Mouse (Mus musculus) left cerebral cortex, postnatal 4 days (tissue): ENCODE data around the gene Map7d2. TPM values are rescaled to one million over a fixed set of nuclear protein-coding genes. Genes with fewer than 3 reads are reported as not detected.

Source experiments
- DNase-seq: peaks from one replicate; pipeline ENCODE4 v3.0.0-alpha.2; 2022
- intact Hi-C: fragments of 180-260 bp; cut with DNase I; formaldehyde crosslinking; loops from one replicate; pipeline ENCODE4 v1.15.1; 2025
- total RNA-seq, 2 experiments: library from RNA; stranded (reverse); gene quantifications; 2 replicates each; pipeline ENCODE4 v1.2.3; 2021

The Map7d2 gene
- total RNA-seq, 2 experiments from 2014 or later, result 37.9 to 38.4 TPM

- no peak for DNase-seq
- intact Hi-C loops, result no loop called here
Measured at GRCm38 (mm10) chrX:159509042-159509441, 94.7 kb downstream of the Map7d2 start.

- no peak for DNase-seq
- intact Hi-C loops, result no loop called here
Measured at GRCm38 (mm10) chrX:159509847-159510715, 95.7 kb downstream of the Map7d2 start.

GRCm38 (mm10) chrX:159510716-159511051, 96.3 kb downstream of the Map7d2 start:
- intact Hi-C loops, result no loop called here
- no peak for DNase-seq

GRCm38 (mm10) chrX:159515599-159515998, 101.2 kb downstream of the Map7d2 start:
- no peak for DNase-seq
- intact Hi-C loops, result no loop called here

GRCm38 (mm10) chrX:159521780-159522179, 107.4 kb downstream of the Map7d2 start:
- intact Hi-C loops, result no loop called here
- DNase-seq, result no peak

GRCm38 (mm10) chrX:159522651-159523050, 108.3 kb downstream of the Map7d2 start:
- no peak for DNase-seq
- intact Hi-C loops, result no loop called here

GRCm38 (mm10) chrX:159526388-159526787, 112.0 kb downstream of the Map7d2 start, which contains the start of gene Bclaf3:
Bclaf3 (plus strand) TSS chrX:159526688.
- no peak for DNase-seq
- intact Hi-C loops, result no loop called here

- intact Hi-C loops, result no loop called here
Measured at GRCm38 (mm10) chrX:159532427-159532810, 118.0 kb downstream of the Map7d2 start.

GRCm38 (mm10) chrX:159532811-159533462, 118.6 kb downstream of the Map7d2 start:
- peak; percentile 53 for DNase-seq
- intact Hi-C loops, result no loop called here

More at GRCm38 (mm10) chrX:159532427-159532810, 118.0 kb downstream of the Map7d2 start:
- peak; percentile 98 for DNase-seq

GRCm38 (mm10) chrX:159541936-159542335, 127.6 kb downstream of the Map7d2 start:
- intact Hi-C loops, result no loop called here
- DNase-seq, result no peak

GRCm38 (mm10) chrX:159547093-159547492, 132.7 kb downstream of the Map7d2 start:
- intact Hi-C loops, result no loop called here
- DNase-seq, result no peak

Other genes with a start within 250 kb of the Map7d2 start
- 10 to 100 TPM; 47.4 to 60.2 TPM for gene Rps6ka3, start 204.3 kb upstream of the Map7d2 start, total RNA-seq
- 100 to 1,000 TPM; 158 to 177 TPM for gene Eif1ax, start 42.4 kb upstream of the Map7d2 start, total RNA-seq
- 10 to 100 TPM; 21.6 to 30.0 TPM for gene Bclaf3, start 112.1 kb downstream of the Map7d2 start, total RNA-seq
- 100 to 1,000 TPM in 1 of 2 experiments, 10 to 100 TPM in 1; 95.4 to 102 TPM for gene Sh3kbp1, start 212.7 kb downstream of the Map7d2 start, total RNA-seq